Mouse (Mus musculus) CH12.LX (cell line): ENCODE measurements around the gene Manbal.

ENCODE experiments used
- CTCF ChIP-seq, 2 experiments: IDR thresholded peaks in 1 of 2; conservative IDR thresholded peaks in 1 of 2; 2 replicates each; pipeline ENCODE4 v1.5.1; 2011 to 2012; ENCODE audit warnings: low read depth in 2 of 2, low read length in 2 of 2, improper control_type of control experiment in 1 of 2, inconsistent platforms in 1 of 2, mild to moderate bottlenecking in 1 of 2, moderate library complexity in 1 of 2
- E2F4 ChIP-seq: IDR thresholded peaks from 2 replicates; pipeline ENCODE4 v1.6.1; 2011; ENCODE audit warnings: low read depth, low read length, improper control_type of control experiment; ENCODE audit not compliant: insufficient replicate concordance
- EP300 ChIP-seq: IDR thresholded peaks from 2 replicates; pipeline ENCODE4 v1.6.1; 2011; ENCODE audit warnings: low read length, improper control_type of control experiment
- JUN ChIP-seq: IDR thresholded peaks from 2 replicates; pipeline ENCODE4 v1.6.1; 2011; ENCODE audit warnings: low read depth, mild to moderate bottlenecking, low read length, improper control_type of control experiment, moderate library complexity; ENCODE audit not compliant: insufficient read depth
- MEF2A ChIP-seq: IDR thresholded peaks from 2 replicates; pipeline ENCODE4 v1.6.1; 2014; ENCODE audit warnings: low read depth, mild to moderate bottlenecking, inconsistent platforms, low read length, improper control_type of control experiment, borderline replicate concordance
- MYC ChIP-seq: IDR thresholded peaks from 2 replicates; pipeline ENCODE4 v1.6.1; 2011; ENCODE audit warnings: low read depth, mild to moderate bottlenecking, improper control_type of control experiment, low read length
- POLR2A ChIP-seq: IDR thresholded peaks from 2 replicates; pipeline ENCODE4 v1.6.1; 2011; ENCODE audit warnings: low read depth, mild to moderate bottlenecking, improper control_type of control experiment, low read length
- POLR2AphosphoS2 ChIP-seq: IDR thresholded peaks from 2 replicates; pipeline ENCODE4 v1.6.1; 2011; ENCODE audit warnings: low read depth, low read length, improper control_type of control experiment
- RCOR1 ChIP-seq: conservative IDR thresholded peaks from 2 replicates; pipeline ENCODE4 v1.6.1; 2012; ENCODE audit warnings: low read depth, mild to moderate bottlenecking, inconsistent platforms, low read length, improper control_type of control experiment
- TBP ChIP-seq: conservative IDR thresholded peaks from 2 replicates; pipeline ENCODE4 v1.6.1; 2011; ENCODE audit warnings: low read depth, low read length, improper control_type of control experiment
- USF2 ChIP-seq: conservative IDR thresholded peaks from 2 replicates; pipeline ENCODE4 v1.6.1; 2011; ENCODE audit warnings: low read depth, low read length, improper control_type of control experiment
- ZC3H11A ChIP-seq: IDR thresholded peaks from 2 replicates; pipeline ENCODE4 v1.6.1; 2012; ENCODE audit warnings: low read depth, mild to moderate bottlenecking, inconsistent platforms, low read length, improper control_type of control experiment

GRCm38 (mm10) chr2:157376995-157377394 is 9.6 kb downstream of the Manbal start:
- TF ChIP-seq EP300, result no peak
- no peak for TF ChIP-seq USF2
- TF ChIP-seq JUN, result no peak
- TF ChIP-seq E2F4, result no peak
- TF ChIP-seq CTCF (conservative IDR thresholded peaks at IDR 0.05 in 1 of 2, IDR thresholded peaks at IDR 0.05 in 1 of 2; ENCODE audit: low read depth in 2 of 2, low read length in 2 of 2), result no peak
- no peak for TF ChIP-seq MEF2A
- TF ChIP-seq TBP, result no peak
- no peak for TF ChIP-seq POLR2A
- TF ChIP-seq POLR2AphosphoS2, result no peak
- TF ChIP-seq ZC3H11A, result no peak
- no peak for TF ChIP-seq RCOR1
- TF ChIP-seq MYC, result no peak
